Mouse (Mus musculus): Measurements from ENCODE around the gene Pkn1. TPM values are rescaled to one million over a fixed set of nuclear protein-coding genes. Genes with fewer than 3 reads are reported as not detected.
A peak's percentile ranks its signal among the peaks of the same experiment; 100 is the strongest.

Pkn1 gene
- polyA plus RNA-seq, 1 experiment from 2014 or later: 20.3 TPM

- no peak for DNase-seq (ENCODE audit: low spot score, missing footprints)
- ATAC-seq (ENCODE audit: low FRiP score): no peak
Observed at GRCm38 (mm10) chr8:83697374-83698220, 1.4 kb downstream of the Pkn1 start.

GRCm38 (mm10) chr8:83695351-83696106 is 3.5 kb downstream of the Pkn1 start:
- Histone ChIP-seq H3K4me1 (ENCODE audit: control insufficient read depth, insufficient read depth, low read length) (peaks cover 20% of the 10 kb centered on the region), H3K36me3 (ENCODE audit: control insufficient read depth, insufficient read depth, low read length) (peaks cover 14% of the 10 kb centered on the region; the same call in 1 of the 2 replicates), H3K27ac (ENCODE audit: low read depth, low read length) (no peak overlapping the region), H3K9ac (ENCODE audit: low read length) (no peak overlapping the region), H3K9me3 (ENCODE audit: control insufficient read depth, low read length) (no peaks in the 10 kb centered on the region), H3K27me3 (ENCODE audit: control insufficient read depth, insufficient read depth, low read length) (no peaks in the 10 kb centered on the region), H3K4me3 (ENCODE audit: low read depth, low read length) (no peak overlapping the region), H3K4me2 (no peak overlapping the region)
- 92% methylated on average over 16 of the region's 17 CpGs for WGBS
- ATAC-seq (ENCODE audit: low FRiP score): no peak
- no peak for DNase-seq (ENCODE audit: low spot score, missing footprints)

More at GRCm38 (mm10) chr8:83697374-83698220, 1.4 kb downstream of the Pkn1 start:
- peak overlapping the region; percentile 85 for H3K4me3 ChIP-seq (ENCODE audit: low read depth, low read length)
- peak overlapping the region; percentile 97 for H3K4me2 ChIP-seq
- H3K9me3 ChIP-seq (ENCODE audit: control insufficient read depth, low read length): no peaks in the 10 kb centered on the region
- WGBS: 68% methylated on average over 19 of the region's 19 CpGs
- H3K27ac ChIP-seq (ENCODE audit: low read depth, low read length): no peak overlapping the region
- H3K27me3 ChIP-seq (ENCODE audit: control insufficient read depth, insufficient read depth, low read length): no peaks in the 10 kb centered on the region
- H3K36me3 ChIP-seq (ENCODE audit: control insufficient read depth, insufficient read depth, low read length): no peaks in the 10 kb centered on the region
- peak overlapping the region; percentile 95; the same call in 1 of the 2 replicates for H3K9ac ChIP-seq (ENCODE audit: low read length)
- H3K4me1 ChIP-seq (ENCODE audit: control insufficient read depth, insufficient read depth, low read length): peaks cover 20% of the 10 kb centered on the region

- peaks cover 14% of the 10 kb centered on the region; the same call in 1 of the 2 replicates for H3K36me3 ChIP-seq (ENCODE audit: control insufficient read depth, insufficient read depth, low read length)
- ATAC-seq (ENCODE audit: low FRiP score): no peak
- no peak overlapping the region for H3K9ac ChIP-seq (ENCODE audit: low read length)
- H3K4me1 ChIP-seq (ENCODE audit: control insufficient read depth, insufficient read depth, low read length): peaks cover 18% of the 10 kb centered on the region
- no peak for DNase-seq (ENCODE audit: low spot score, missing footprints)
- H3K27ac ChIP-seq (ENCODE audit: low read depth, low read length): no peak overlapping the region
- H3K27me3 ChIP-seq (ENCODE audit: control insufficient read depth, insufficient read depth, low read length): no peaks in the 10 kb centered on the region
- WGBS: 90% methylated on average over 11 of the region's 11 CpGs
- H3K4me3 ChIP-seq (ENCODE audit: low read depth, low read length): no peak overlapping the region
- H3K4me2 ChIP-seq: no peak overlapping the region
- no peaks in the 10 kb centered on the region for H3K9me3 ChIP-seq (ENCODE audit: control insufficient read depth, low read length)
Observed at GRCm38 (mm10) chr8:83694369-83695160, 4.4 kb downstream of the Pkn1 start.

GRCm38 (mm10) chr8:83693609-83694236 is 5.3 kb downstream of the Pkn1 start:
- Histone ChIP-seq H3K9me3 (ENCODE audit: control insufficient read depth, low read length) (no peaks in the 10 kb centered on the region), H3K9ac (ENCODE audit: low read length) (no peak overlapping the region), H3K4me2 (no peak overlapping the region), H3K4me3 (ENCODE audit: low read depth, low read length) (no peak overlapping the region), H3K27me3 (ENCODE audit: control insufficient read depth, insufficient read depth, low read length) (no peaks in the 10 kb centered on the region), H3K27ac (ENCODE audit: low read depth, low read length) (no peak overlapping the region), H3K4me1 (ENCODE audit: control insufficient read depth, insufficient read depth, low read length) (peaks cover 15% of the 10 kb centered on the region; the same call in 1 of the 2 replicates), H3K36me3 (ENCODE audit: control insufficient read depth, insufficient read depth, low read length) (peaks cover 14% of the 10 kb centered on the region; the same call in 1 of the 2 replicates)
- 84% methylated on average over 10 of the region's 10 CpGs for WGBS
- no peak for ATAC-seq (ENCODE audit: low FRiP score)
- DNase-seq (ENCODE audit: low spot score, missing footprints): no peak

GRCm38 (mm10) chr8:83689264-83689663 is 9.7 kb downstream of the Pkn1 start:
- Histone ChIP-seq H3K4me1 (ENCODE audit: control insufficient read depth, insufficient read depth, low read length) (no peaks in the 10 kb centered on the region), H3K9me3 (ENCODE audit: control insufficient read depth, low read length) (no peaks in the 10 kb centered on the region), H3K4me3 (ENCODE audit: low read depth, low read length) (no peak overlapping the region), H3K4me2 (no peak overlapping the region), H3K27me3 (ENCODE audit: control insufficient read depth, insufficient read depth, low read length) (no peaks in the 10 kb centered on the region), H3K36me3 (ENCODE audit: control insufficient read depth, insufficient read depth, low read length) (peaks cover 17% of the 10 kb centered on the region), H3K9ac (ENCODE audit: low read length) (no peak overlapping the region), H3K27ac (ENCODE audit: low read depth, low read length) (no peak overlapping the region)
- DNase-seq (ENCODE audit: low spot score, missing footprints) (no peak), ATAC-seq (ENCODE audit: low FRiP score) (no peak)
- WGBS: 95% methylated on average over 6 of the region's 6 CpGs

- no peaks in the 10 kb centered on the region for H3K27me3 ChIP-seq (ENCODE audit: control insufficient read depth, insufficient read depth, low read length)
- no peaks in the 10 kb centered on the region for H3K4me1 ChIP-seq (ENCODE audit: control insufficient read depth, insufficient read depth, low read length)
- no peaks in the 10 kb centered on the region for H3K9me3 ChIP-seq (ENCODE audit: control insufficient read depth, low read length)
- peaks cover 5% of the 10 kb centered on the region for H3K36me3 ChIP-seq (ENCODE audit: control insufficient read depth, insufficient read depth, low read length)
- no peak overlapping the region for H3K9ac ChIP-seq (ENCODE audit: low read length)
- H3K27ac ChIP-seq (ENCODE audit: low read depth, low read length): no peak overlapping the region
- H3K4me3 ChIP-seq (ENCODE audit: low read depth, low read length): no peak overlapping the region
- DNase-seq (ENCODE audit: low spot score, missing footprints) (no peak), ATAC-seq (ENCODE audit: low FRiP score) (no peak)
- WGBS: 92% methylated on average over 9 of the region's 9 CpGs
- H3K4me2 ChIP-seq: no peak overlapping the region
Observed at GRCm38 (mm10) chr8:83684517-83684916, 14.5 kb downstream of the Pkn1 start.

GRCm38 (mm10) chr8:83681099-83681498 is 17.9 kb downstream of the Pkn1 start:
- ATAC-seq (ENCODE audit: low FRiP score): no peak
- Histone ChIP-seq H3K27ac (ENCODE audit: low read depth, low read length) (no peak overlapping the region), H3K4me2 (no peak overlapping the region), H3K4me1 (ENCODE audit: control insufficient read depth, insufficient read depth, low read length) (no peaks in the 10 kb centered on the region), H3K27me3 (ENCODE audit: control insufficient read depth, insufficient read depth, low read length) (no peaks in the 10 kb centered on the region), H3K4me3 (ENCODE audit: low read depth, low read length) (no peak overlapping the region), H3K9me3 (ENCODE audit: control insufficient read depth, low read length) (no peaks in the 10 kb centered on the region), H3K9ac (ENCODE audit: low read length) (no peak overlapping the region), H3K36me3 (ENCODE audit: control insufficient read depth, insufficient read depth, low read length) (peaks cover 5% of the 10 kb centered on the region; the same call in 1 of the 2 replicates)
- 44% methylated on average over 6 of the region's 6 CpGs for WGBS
- no peak for DNase-seq (ENCODE audit: low spot score, missing footprints)

- no peak for ATAC-seq (ENCODE audit: low FRiP score)
- H3K9me3 ChIP-seq (ENCODE audit: control insufficient read depth, low read length): no peaks in the 10 kb centered on the region
- H3K4me2 ChIP-seq: no peak overlapping the region
- H3K36me3 ChIP-seq (ENCODE audit: control insufficient read depth, insufficient read depth, low read length): peaks cover 5% of the 10 kb centered on the region; the same call in 1 of the 2 replicates
- H3K9ac ChIP-seq (ENCODE audit: low read length): no peak overlapping the region
- no peak for DNase-seq (ENCODE audit: low spot score, missing footprints)
- 90% methylated on average over 5 of the region's 5 CpGs for WGBS
- H3K27me3 ChIP-seq (ENCODE audit: control insufficient read depth, insufficient read depth, low read length): no peaks in the 10 kb centered on the region
- no peak overlapping the region for H3K4me3 ChIP-seq (ENCODE audit: low read depth, low read length)
- H3K4me1 ChIP-seq (ENCODE audit: control insufficient read depth, insufficient read depth, low read length): no peaks in the 10 kb centered on the region
- no peak overlapping the region for H3K27ac ChIP-seq (ENCODE audit: low read depth, low read length)
Observed at GRCm38 (mm10) chr8:83680603-83681002, 18.4 kb downstream of the Pkn1 start.
